Mouse (Mus musculus) lung, adult 2 months (tissue): ENCODE data around the gene Rnf43.

Source experiments
- CTCF ChIP-seq: fragments of 200-500 bp; IDR thresholded peaks from 2 replicates; pipeline ENCODE4 v1.5.1; 2011; ENCODE audit warnings: mild to moderate bottlenecking, low read length, control low read depth; ENCODE audit not compliant: insufficient read depth
- POLR2A ChIP-seq: fragments of 200-500 bp; IDR thresholded peaks from 2 replicates; pipeline ENCODE4 v1.6.1; 2011; ENCODE audit warnings: low read depth, mild to moderate bottlenecking, control low read depth, low read length, borderline replicate concordance; ENCODE audit errors: extremely low read depth

DNA sequence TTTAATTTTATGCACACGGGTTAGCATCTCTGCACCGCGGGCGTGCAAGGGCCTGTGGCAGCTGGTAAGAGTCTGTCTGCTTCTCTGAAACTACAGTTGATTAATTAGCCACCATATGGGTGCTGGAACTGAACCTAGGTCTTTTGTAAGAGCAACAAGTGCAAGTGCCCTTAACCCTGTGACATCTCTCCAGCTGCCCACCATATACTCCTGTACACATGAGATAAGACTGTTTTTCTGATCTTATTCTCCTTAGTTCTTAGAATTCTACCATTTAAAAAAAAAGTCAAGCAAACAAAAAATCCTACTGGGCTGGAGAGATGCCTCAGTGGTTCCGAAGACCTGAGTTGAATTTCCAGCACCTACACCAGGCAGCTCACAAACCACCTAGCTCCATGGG lies 41.1 kb downstream of the Rnf43 start:
- no peak for TF ChIP-seq CTCF
- TF ChIP-seq POLR2A: no peak
